Mouse (Mus musculus) cerebellum, adult 9-10 months (tissue): ENCODE data around the gene Vmn1r137.
"Not testable (repeated sequence)": the region's sequence is repeated elsewhere in the genome, so short reads cannot be mapped to it uniquely, and the experiment has no call there.

ENCODE experiments used
- DNase-seq: peaks from one replicate; pipeline ENCODE4 v3.0.0; 2022

The Vmn1r137 gene

DNA sequence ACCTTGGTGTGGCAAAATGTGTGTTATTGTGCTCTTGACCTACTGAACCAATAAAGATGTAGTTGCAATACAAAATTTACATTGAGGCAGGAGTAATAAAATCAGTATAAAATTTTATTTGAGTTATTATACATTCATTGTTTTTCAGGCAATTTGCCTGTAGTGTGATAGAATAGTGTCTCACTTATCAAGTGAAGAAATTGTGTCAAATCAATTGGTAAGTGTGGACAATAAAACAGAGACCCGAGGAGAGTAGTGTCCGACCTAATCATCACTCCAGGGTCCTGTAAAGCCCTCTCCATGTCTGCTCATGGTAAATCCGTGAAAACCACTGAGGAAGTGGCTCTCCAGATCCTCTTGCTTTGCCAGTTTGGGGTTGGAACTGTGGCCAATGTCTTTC is at the start of gene Vmn1r137:
Vmn1r137 (plus strand) TSS at position 301 of the 400 bp plus-strand sequence.
- DNase-seq, result not testable (repeated sequence)

GRCm38 (mm10) chr7:22028797-22029196 is 34.4 kb downstream of the Vmn1r137 start, which contains the start of gene Vmn1r138:
TSS of gene Vmn1r138 (minus strand) at chr7:22028897.
- not testable (repeated sequence) for DNase-seq
